Mouse (Mus musculus) heart, adult 2 months (tissue): ENCODE results near the gene Gstt3. TPM values are rescaled to one million over a fixed set of nuclear protein-coding genes. Genes with fewer than 3 reads are reported as not detected.
A peak's percentile ranks its signal among the peaks of the same experiment; 100 is the strongest.

Experiments
- DNase-seq, 2 experiments: peaks; one replicate each; pipeline ENCODE4 v3.0.0; 2021
- H3K27ac ChIP-seq: fragments of 200-600 bp; 2 replicates; pipeline ENCODE4 v1.8.1; 2022
- H3K27me3 ChIP-seq: fragments of 200-500 bp; 2 replicates; pipeline ENCODE4 v1.6.1; 2012; ENCODE audit warnings: mild to moderate bottlenecking, low read length, inconsistent platforms, mixed read lengths; ENCODE audit not compliant: control insufficient read depth, insufficient read depth
- H3K36me3 ChIP-seq: fragments of 200-500 bp; 2 replicates; pipeline ENCODE4 v1.6.1; 2012; ENCODE audit warnings: low read length, inconsistent platforms; ENCODE audit not compliant: control insufficient read depth, insufficient read depth
- H3K4me1 ChIP-seq: fragments of 200-500 bp; 2 replicates; pipeline ENCODE4 v1.6.1; 2011; ENCODE audit warnings: low read length; ENCODE audit not compliant: control insufficient read depth, insufficient read depth
- H3K4me3 ChIP-seq: fragments of 200-600 bp; 2 replicates; pipeline ENCODE4 v1.8.1; 2022
- H3K79me2 ChIP-seq: fragments of 200-500 bp; replicated peaks from 2 replicates; pipeline ENCODE4 v1.6.1; 2012; ENCODE audit warnings: mild to moderate bottlenecking, inconsistent platforms, low read length, moderate library complexity, mixed read lengths; ENCODE audit not compliant: control insufficient read depth, insufficient read depth
- H3K9ac ChIP-seq: fragments of 200-500 bp; 2 replicates; pipeline ENCODE4 v1.6.1; 2012; ENCODE audit warnings: low read depth, mild to moderate bottlenecking, control low read depth, inconsistent platforms, low read length, mixed read lengths
- CTCF ChIP-seq: fragments of 200-600 bp; IDR thresholded peaks from 2 replicates; pipeline ENCODE4 v1.8.1; 2022; ENCODE audit warnings: antibody characterized with exemption, mild to moderate bottlenecking, moderate library complexity
- EP300 ChIP-seq: fragments of 200-500 bp; IDR thresholded peaks from 2 replicates; pipeline ENCODE4 v1.6.1; 2011; ENCODE audit warnings: low read depth, low read length, control low read depth; ENCODE audit not compliant: insufficient read depth
- POLR2A ChIP-seq: fragments of 200-500 bp; IDR thresholded peaks from 2 replicates; pipeline ENCODE4 v1.6.1; 2011; ENCODE audit warnings: mild to moderate bottlenecking, low read depth, low read length, control low read depth; ENCODE audit not compliant: insufficient read depth
- WGBS: fragments of 180-500 bp; shearing (Covaris S2); methylation state at CpG from one replicate; pipeline ENCODE4 v1.1.7; 2018; 5-methylcytosine and 5-hydroxymethylcytosine counted together
- intact Hi-C: fragments of 180-260 bp; cut with DNase I; formaldehyde crosslinking; loops from one replicate; pipeline ENCODE4 v1.15.1; 2025
- polyA plus RNA-seq: library from polyadenylated mRNA; depleted of rRNA; stranded (reverse); fragments of >200 nt; gene quantifications from 2 replicates; pipeline ENCODE4 v1.2.3, GENCODE M21; 2012
- total RNA-seq, 2 experiments: library from RNA; stranded (reverse); gene quantifications; 2 replicates each; pipeline ENCODE4 v1.2.3; 2021

Gene Gstt3
- total and polyA plus RNA-seq, 3 experiments: 2.9 to 7.1 (median 5.7) TPM

DNA sequence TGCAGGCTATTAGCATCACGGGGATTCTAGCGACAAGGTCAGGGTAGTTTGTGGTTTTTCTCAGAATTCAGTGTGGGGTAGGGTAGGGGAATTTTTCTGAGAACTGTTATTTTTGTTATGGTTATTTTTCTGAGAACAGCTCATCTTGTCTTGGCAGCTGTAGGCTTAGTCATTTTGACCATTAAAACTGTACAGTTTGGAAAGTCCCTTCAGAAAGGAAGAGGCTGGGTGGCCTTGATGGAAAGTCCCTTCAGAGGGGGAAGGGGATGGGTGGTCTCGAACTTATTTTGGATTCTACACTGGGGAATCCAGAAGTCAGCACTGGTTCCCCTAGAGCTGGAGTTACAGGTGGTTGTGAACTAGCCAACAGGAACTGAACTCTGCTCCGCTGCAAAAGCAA, 43.3 kb upstream of the Gstt3 start:
- H3K4me3 ChIP-seq: no peak overlapping the region
- no peak overlapping the region for H3K27ac ChIP-seq
- intact Hi-C loops: no loop called here
- no peaks in the 10 kb centered on the region for H3K79me2 ChIP-seq
- H3K4me1 ChIP-seq: peaks cover 8% of the 10 kb centered on the region
- no peak for DNase-seq
- 81% methylated on average over 4 of the region's 4 CpGs for WGBS
- TF ChIP-seq EP300: no peak
- no peak for TF ChIP-seq CTCF
- TF ChIP-seq POLR2A: no peak
- no peaks in the 10 kb centered on the region for H3K36me3 ChIP-seq
- H3K27me3 ChIP-seq: no peaks in the 10 kb centered on the region; the same call in 1 of the 2 replicates
- no peak overlapping the region for H3K9ac ChIP-seq

DNA sequence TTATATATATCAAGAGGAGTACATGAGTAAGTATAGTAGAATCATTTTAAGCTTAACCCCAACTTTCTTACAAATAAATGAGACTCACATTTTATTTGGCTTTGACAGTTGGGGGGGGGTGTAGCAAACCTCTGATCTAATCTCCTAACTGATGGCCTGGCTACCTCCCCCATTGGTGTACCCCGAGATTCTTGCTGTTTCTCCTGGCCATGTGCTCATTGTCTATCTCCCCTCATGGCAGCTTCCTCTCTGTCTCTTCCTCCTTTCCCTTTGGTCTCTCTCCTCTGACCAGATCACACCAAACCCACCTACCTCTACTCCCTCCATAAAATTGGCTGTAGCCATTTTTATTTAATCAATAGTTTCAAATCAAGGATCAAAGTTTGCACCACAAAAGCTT, 42.6 kb upstream of the Gstt3 start:
- no peak overlapping the region for H3K4me3 ChIP-seq
- intact Hi-C loops: no loop called here
- no peaks in the 10 kb centered on the region; the same call in 1 of the 2 replicates for H3K27me3 ChIP-seq
- 67% methylated on average over 1 of the region's 1 CpGs for WGBS
- H3K4me1 ChIP-seq: peaks cover 8% of the 10 kb centered on the region
- no peak for TF ChIP-seq EP300
- TF ChIP-seq POLR2A: no peak
- no peak for TF ChIP-seq CTCF
- no peaks in the 10 kb centered on the region for H3K36me3 ChIP-seq
- no peak for DNase-seq
- no peak overlapping the region for H3K27ac ChIP-seq
- no peaks in the 10 kb centered on the region for H3K79me2 ChIP-seq
- no peak overlapping the region for H3K9ac ChIP-seq

DNA sequence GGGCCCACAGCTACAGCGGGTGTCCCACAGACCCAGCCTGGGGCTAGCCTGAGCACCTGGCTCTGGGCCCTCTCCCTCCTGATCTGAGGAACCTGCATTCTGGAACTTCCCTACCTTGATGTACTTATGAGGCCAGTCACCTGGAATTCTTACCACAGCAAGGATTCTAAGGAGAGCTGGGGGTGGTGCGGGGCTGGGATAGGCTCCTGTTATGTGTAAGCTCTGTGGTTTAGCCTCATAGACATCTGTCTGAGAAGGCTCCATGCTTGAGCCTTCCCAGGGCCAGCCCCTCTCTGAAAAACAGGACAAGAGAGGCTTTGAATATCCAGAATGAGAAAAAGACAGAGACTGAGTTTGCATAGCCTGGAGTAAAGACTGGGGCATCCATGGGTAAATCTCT, 41.2 kb upstream of the Gstt3 start, which contains the start of gene Gstt4:
TSS of gene Gstt4 (minus strand) at position 101 of the 400 bp plus-strand sequence.
- WGBS: 94% methylated on average over 2 of the region's 2 CpGs
- no peak within 1 kb of the TSS for H3K9ac ChIP-seq
- intact Hi-C loops: no loop called here
- no peaks in the 10 kb centered on the region; the same call in 1 of the 2 replicates for H3K27me3 ChIP-seq
- H3K4me3 ChIP-seq: no peak within 1 kb of the TSS
- H3K4me1 ChIP-seq: peaks cover 2% of the 10 kb centered on the region; the same call in 1 of the 2 replicates
- TF ChIP-seq POLR2A: no peak
- TF ChIP-seq CTCF: no peak
- no peak for TF ChIP-seq EP300
- no peaks in the 10 kb centered on the region for H3K79me2 ChIP-seq
- H3K36me3 ChIP-seq: no peaks in the 10 kb centered on the region
- no peak within 1 kb of the TSS for H3K27ac ChIP-seq
- DNase-seq: no peak

DNA sequence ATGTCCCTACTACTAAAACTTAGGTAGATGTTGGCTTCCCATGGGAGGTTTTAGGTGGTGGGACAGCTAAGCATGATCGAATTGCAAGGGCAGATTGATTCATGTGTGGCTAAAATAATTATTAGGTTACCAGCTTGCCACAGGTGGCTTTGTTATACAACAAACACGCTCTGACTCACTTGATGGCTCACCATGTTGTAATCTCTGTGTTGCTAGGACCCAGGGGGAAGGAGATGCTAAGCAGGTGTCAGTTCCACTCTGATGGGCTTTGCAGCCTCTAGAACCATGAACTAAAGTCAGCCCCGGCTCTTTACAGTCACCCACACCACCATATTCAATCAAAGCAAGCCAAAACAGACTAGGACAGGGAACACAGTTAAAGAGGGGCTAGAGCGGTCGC, 38.7 kb upstream of the Gstt3 start:
- Histone ChIP-seq H3K4me3 (no peak overlapping the region), H3K27me3 (no peaks in the 10 kb centered on the region; the same call in 1 of the 2 replicates), H3K36me3 (no peaks in the 10 kb centered on the region), H3K27ac (no peak overlapping the region), H3K79me2 (no peaks in the 10 kb centered on the region), H3K4me1 (no peaks in the 10 kb centered on the region), H3K9ac (no peak overlapping the region)
- TF ChIP-seq POLR2A (no peak), EP300 (no peak), CTCF (no peak)
- DNase-seq: no peak
- intact Hi-C loops: no loop called here
- WGBS: 82% methylated on average over 5 of the region's 5 CpGs

DNA sequence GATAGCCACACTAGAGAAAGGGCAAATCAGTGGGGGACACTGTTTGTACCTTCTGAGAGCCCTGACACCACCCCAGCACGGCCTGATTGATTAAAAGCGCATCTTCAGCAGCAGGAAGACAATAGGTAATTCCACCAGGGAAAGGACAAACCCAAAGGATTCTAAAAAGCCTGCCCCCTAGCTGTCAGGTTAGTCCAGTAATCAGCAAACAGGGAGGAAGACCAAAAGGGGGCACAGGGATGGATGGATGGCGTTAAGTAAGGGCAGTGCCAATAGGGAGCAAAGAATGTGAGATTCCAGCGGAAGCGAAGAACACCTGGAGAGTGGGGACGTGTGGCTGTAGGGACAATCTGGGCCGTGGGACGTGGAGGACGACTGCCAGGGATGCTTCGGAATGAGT, 37.4 kb upstream of the Gstt3 start:
- Histone ChIP-seq H3K79me2 (no peaks in the 10 kb centered on the region), H3K36me3 (no peaks in the 10 kb centered on the region), H3K4me1 (no peaks in the 10 kb centered on the region), H3K27me3 (peaks cover 1% of the 10 kb centered on the region; the same call in 1 of the 2 replicates), H3K4me3 (no peak overlapping the region), H3K27ac (no peak overlapping the region), H3K9ac (no peak overlapping the region)
- TF ChIP-seq POLR2A (no peak), EP300 (no peak), CTCF (peak; percentile 30)
- WGBS: 58% methylated on average over 10 of the region's 10 CpGs
- intact Hi-C loops: no loop called here
- no peak for DNase-seq

DNA sequence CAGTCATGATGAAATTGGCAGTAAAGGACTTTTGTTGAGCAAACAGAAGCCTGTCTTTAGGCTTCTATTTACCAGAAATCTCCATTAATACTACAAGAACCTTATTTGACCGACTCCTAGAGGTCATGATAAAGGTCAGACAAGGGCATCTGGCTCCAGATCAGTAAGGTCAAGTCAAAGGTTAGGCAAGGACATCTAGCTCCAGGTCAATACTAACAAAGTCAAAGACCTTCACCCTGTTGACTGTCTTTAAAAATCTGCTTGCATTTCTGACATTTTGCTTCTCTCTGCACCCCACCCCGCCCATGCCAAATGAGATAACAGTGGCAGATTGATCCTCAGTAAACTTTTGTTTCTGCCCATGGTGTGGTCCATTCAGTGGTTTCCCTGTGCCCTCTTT, 23.0 kb upstream of the Gstt3 start:
- no peak for DNase-seq
- Histone ChIP-seq H3K4me3 (no peak overlapping the region), H3K27me3 (no peaks in the 10 kb centered on the region), H3K79me2 (no peaks in the 10 kb centered on the region), H3K27ac (no peak overlapping the region), H3K4me1 (no peaks in the 10 kb centered on the region), H3K36me3 (no peaks in the 10 kb centered on the region), H3K9ac (no peak overlapping the region)
- WGBS: 59% methylated on average over 2 of the region's 2 CpGs
- no peak for TF ChIP-seq EP300
- TF ChIP-seq CTCF: no peak
- TF ChIP-seq POLR2A: no peak
- intact Hi-C loops: no loop called here
